Mouse (Mus musculus): Measurements from ENCODE around the gene Kbtbd3. TPM values are rescaled to one million over a fixed set of nuclear protein-coding genes. Genes with fewer than 3 reads are reported as not detected.

The Kbtbd3 gene
- polyA plus RNA-seq (2012), result 0.04 TPM in 1 of 2 replicates, not detected in the other

DNA sequence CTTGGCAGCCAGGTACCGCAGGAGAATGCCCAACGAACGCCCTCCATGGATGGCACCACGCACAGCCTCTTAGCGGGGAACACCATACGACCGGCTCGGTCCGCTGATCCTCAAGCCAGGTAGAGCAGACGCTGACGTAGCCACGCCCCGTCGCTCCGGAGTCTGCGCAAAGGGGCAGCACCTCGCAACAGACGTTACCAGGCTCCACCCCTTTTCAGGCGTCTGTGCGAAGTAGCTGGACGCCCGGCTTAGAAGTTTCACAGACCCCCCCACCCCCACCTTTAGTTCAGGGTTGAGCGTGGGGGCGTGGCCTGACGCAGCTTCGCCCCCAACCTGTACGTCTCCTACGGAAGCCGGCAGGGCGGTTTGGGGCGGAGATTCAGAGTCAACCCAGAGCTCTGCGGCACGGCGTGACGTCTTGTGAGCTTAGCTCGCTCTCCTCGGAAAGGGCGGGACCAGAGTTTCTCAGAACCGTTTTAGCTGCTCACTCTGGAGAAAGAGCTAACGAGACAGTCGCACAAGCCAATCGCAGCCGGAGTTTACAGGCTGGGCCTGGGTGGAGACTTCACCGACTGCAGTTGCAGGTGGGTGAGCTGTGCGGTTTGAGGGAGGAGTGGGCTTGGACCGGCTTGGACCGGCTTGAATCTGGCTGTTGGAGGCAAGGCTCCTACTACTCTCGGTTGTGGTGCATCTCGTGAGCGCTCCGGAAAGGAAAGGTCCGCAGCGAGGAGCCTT is at the start of gene Kbtbd3, which contains the start of gene Aasdhppt:
Gene Kbtbd3 (plus strand): TSS at position 483 of the 735 bp plus-strand sequence.
Gene Aasdhppt (minus strand): TSS at position 121 of the 735 bp plus-strand sequence.
- no peak for TF ChIP-seq GATA1 (IDR thresholded peaks at IDR 0.05; ENCODE audit: low read length)

DNA sequence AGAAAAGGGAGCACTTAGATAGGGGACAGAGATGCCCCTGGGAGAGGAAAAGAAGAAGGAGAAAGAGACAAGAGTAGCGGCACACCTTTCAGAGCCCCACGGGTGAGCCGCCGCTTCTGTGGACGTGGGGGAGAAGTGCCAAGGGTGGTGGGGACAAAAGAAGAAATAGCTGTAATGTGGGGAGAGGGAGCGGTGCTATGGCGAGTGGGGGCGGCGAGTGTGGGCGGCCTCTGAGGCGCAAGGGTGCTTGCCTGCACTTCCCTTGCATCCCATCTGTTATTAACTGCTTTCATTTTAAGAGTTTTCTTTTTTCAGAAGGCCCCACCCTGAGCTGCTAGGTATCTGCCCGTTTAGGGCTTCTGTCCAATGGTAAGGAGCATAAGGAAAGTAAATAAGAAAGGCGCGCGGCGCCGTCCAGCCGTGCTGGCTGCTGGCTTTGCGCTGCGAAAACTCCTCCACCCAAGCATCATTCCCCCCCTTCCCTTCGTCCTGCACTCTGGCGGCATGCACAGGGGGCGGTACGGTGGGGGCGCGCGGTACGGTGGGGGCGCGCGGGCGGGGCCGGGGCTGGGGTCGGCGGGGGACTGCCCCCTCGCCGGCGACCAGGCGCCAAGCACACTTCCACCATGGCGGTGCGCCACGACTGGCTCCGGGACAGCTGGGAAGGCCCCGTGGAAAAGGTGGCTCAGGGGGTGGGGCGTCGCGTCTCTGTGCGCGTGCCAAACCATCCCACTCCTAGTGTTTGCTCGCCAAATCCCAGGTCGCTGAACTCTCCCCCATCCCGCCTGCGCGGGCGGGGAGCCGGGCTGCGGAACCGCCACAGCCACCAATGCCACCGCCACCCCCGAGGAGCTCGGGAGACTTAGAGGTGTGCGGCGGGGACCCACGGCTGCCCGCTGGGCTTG is 49.5 kb upstream of the Kbtbd3 start:
- TF ChIP-seq GATA1 (IDR thresholded peaks at IDR 0.05; ENCODE audit: low read length), result no peak

DNA sequence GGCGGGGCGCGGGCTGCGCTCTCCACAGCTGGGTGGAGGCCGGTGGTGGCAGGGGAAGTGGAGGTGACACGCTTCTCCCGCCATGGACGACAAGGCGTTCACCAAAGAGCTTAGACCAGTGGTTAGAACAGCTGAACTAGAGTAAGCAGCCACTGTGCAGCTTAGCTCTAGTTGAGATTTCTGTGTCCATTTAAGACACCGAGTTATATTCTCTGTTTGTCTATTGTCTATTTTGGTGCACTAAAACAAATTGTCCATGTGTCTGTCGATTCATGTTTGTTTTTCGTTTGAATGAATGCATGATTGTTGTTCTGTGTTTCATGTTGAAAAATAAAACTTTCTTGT is 48.9 kb upstream of the Kbtbd3 start:
- TF ChIP-seq GATA1 (IDR thresholded peaks at IDR 0.05; ENCODE audit: low read length), result no peak

DNA sequence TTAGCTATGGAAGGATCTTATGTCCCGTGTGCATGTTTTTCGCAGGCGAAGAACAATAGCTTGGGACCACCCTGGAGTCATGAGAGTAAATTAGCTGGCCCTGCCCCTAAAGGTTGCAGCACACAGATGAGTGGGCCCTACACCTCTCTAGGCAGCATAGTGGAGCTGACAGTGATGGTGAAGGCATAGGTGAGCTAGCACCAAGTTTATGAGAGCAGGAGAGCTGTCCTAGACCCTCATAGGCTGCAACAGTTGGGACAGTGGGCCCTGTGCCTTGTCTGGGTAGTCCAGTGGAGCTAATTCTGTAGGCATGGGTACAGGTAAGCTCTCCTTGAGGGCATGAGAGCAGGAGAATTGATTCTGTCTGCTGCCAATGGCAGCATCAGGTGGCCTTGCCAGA is 42.8 kb upstream of the Kbtbd3 start:
- no peak for TF ChIP-seq GATA1 (IDR thresholded peaks at IDR 0.05; ENCODE audit: low read length)

DNA sequence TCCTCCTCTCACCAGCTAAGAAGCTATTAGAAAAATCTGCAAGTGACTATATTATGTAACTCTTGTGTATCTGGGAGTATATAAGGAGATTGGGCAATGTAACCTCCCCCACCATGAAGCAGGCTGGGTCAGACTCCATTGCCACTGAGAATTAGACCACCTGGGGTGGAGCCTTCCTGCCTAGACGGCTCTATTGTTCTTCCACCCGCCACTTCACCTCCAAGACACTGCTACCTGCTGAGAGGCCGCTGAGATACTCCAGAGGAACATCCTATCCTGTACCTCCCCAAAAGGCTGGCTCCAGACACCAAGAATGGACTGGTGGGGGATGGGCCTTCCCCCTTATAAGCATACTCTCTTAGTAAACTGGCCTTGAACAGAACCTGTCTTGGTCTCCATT is 25.8 kb upstream of the Kbtbd3 start:
- TF ChIP-seq GATA1 (IDR thresholded peaks at IDR 0.05; ENCODE audit: low read length), result no peak

DNA sequence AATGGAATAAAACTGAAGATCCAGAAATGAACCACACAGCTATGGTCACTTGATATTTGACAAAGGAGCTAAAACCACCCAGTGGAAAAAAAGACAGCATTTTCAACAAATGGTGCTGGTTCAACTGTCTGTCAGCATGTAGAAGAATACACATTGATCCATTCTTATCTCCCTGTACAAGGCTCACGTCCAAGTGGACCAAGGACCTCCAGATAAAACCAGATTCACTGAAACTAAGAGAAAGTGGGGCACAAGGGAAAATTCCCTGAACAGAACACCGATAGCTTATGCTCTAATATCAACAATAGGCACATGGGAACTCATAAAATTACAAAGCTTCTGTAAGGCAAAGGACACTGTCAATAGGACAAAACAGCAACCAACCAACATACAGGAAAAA is 9.2 kb upstream of the Kbtbd3 start:
- TF ChIP-seq GATA1 (IDR thresholded peaks at IDR 0.05; ENCODE audit: low read length), result no peak

DNA sequence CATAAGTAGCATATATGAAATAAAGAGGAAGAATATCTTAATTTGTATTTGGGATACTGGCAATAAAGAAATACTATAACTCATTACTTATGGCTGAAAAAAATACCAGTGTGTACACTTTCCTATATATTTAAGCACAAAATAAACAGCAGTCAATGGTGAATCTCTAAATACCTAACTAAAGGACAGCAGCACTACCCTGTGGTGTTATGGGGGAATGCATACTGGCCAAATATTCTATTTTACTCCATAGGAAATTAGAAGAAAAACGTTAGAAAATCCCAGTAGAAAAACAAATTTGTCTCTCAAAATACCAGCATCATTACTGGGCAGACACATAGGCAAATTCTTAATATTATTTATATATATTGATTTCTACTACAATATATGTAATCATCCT is 4.8 kb upstream of the Kbtbd3 start:
- TF ChIP-seq GATA1 (IDR thresholded peaks at IDR 0.05; ENCODE audit: low read length), result no peak

DNA sequence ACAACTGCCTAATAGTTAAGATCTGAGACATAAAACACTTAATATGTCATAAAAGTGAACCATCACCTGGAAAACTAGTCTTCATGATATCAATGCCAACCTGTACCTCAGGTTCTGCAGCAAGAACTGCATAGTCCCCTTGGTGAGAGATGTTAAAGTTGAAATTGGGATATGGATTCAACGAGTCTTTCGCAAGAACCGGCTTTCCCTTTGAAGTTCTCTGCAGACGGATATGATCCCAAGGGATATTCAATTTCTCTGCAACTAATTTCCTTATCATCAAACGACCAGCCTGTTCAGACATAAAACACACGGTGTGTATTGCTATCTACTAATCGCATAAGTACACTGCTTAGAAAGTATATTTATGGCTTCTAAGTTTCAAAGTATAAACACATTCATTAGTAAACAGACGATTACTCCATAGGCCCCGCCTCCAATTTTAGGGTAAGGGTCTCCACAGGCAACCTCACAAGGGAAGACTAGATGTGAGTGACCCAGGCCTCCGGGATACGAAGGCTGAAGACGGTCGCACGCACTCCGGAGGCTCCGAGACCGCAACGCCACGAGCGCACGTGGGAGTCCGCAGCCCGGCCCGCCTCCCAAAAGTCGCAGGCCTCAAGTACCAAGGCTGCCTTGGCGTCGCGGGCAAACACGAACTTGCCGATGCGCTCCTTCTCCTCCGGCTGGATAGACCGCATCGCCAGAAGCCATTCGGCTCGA is 844 bp upstream of the Kbtbd3 start:
- TF ChIP-seq GATA1 (IDR thresholded peaks at IDR 0.05; ENCODE audit: low read length), result no peak

DNA sequence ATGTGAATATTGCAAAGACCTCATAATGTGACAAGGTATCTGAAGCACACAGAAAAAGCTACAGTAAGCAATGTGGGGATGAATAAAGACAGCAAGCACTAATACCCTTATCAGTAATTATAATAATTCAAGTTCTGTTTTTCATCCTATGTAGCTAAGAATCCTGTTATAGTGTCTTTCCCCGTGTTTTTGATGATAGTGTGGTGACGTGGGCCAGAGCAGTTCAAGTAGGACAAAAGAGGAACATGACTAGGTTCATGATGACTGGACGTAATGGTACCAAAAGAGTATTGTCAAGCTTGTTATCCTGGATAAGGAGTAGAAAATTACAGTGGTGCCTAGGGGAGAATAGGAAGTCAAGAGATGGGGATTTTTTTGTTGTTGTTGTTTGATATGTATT is 1.1 kb downstream of the Kbtbd3 start:
- no peak for TF ChIP-seq GATA1 (IDR thresholded peaks at IDR 0.05; ENCODE audit: low read length)

DNA sequence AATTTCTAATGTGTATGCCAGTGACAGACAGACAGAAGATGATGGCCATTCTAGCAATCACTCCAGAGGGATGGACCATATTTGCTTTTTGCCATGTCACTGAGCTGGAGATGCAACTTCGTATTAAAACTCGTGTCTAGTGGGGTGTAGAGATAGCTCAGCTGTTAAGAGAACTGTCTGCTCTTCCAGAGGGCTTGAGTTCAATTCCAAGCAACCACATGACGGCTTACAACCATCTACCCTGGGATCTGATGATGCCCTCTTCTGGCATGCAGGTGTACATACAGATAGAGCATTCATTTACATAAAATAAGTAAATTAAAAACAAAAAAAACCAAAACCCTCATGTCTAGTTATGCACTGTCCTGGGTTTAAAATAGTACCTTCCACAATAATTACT is 1.5 kb downstream of the Kbtbd3 start:
- no peak for TF ChIP-seq GATA1 (IDR thresholded peaks at IDR 0.05; ENCODE audit: low read length)

DNA sequence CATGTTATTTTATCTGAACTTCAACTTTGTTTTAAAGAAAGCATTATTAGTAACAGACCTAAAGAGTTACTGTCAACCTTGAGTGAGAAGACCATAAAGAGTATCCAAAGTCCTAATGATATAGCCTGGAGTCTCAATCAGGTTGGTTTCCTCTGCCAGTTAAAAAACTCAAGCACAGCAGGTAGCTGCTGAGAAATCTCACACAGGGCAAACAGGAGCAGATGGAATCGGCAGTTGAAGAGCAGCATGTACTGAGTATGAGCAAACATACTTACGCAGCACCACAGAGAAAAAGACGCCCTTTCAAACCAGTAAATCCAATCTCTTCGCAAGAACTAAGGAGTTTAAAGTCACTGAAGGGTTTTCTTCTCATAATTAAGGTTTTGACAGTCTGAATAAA is 4.3 kb downstream of the Kbtbd3 start:
- TF ChIP-seq GATA1 (IDR thresholded peaks at IDR 0.05; ENCODE audit: low read length), result no peak

DNA sequence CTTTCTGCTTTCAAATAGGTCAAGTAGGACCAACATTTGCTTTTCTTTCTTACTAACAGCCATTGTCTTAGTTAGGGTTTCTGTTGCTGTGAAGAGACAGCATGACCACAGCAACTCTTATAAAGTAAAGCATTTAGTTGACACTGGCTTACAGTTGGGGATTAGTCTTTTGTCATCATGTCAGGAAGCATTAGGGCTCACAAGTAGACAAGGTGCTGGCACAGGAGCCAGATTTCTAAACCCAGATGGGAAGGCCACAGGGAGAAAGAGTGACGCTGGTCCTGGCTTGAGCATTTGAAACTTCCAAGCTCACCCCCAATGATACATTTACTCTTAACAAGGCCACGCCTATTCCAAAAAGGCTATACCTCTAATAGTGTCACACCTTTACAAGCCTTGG is 6.1 kb downstream of the Kbtbd3 start:
- no peak for TF ChIP-seq GATA1 (IDR thresholded peaks at IDR 0.05; ENCODE audit: low read length)

DNA sequence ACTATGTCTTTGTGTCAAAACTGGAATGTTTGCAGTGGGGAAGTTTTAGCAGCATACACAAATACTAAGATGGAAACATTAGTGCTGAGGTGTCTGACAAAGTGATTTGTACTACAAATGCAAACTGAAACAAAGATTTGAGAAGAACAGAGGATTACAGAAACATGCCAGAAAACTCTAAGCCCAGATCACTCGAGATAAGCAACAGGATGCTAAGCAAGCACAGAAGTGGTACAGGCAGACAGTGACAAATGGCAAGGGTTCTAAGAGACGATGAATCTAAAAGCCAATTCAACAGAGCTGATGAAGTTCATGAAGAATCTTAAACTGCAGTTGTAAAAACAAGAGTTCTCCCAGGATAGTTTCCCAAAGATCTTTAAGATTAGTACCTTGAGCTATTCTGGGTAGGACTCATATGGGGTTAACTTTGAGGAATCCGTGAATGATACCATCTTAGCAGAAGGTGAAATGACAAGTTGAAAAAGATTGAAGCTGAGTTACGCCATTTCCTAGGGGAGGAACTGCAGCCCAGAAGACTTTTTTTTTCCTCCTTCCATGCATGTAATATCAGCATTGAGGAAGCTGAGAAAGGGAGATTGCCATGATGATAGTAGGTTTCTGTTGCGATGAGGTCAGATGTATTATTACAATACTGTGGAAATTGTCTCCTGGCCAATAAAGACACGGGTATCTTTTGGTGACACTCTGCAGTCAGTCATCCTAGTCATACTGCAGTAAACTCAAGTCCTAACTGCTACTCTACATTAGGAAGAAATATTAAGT is 9.5 kb downstream of the Kbtbd3 start:
- no peak for TF ChIP-seq GATA1 (IDR thresholded peaks at IDR 0.05; ENCODE audit: low read length)

DNA sequence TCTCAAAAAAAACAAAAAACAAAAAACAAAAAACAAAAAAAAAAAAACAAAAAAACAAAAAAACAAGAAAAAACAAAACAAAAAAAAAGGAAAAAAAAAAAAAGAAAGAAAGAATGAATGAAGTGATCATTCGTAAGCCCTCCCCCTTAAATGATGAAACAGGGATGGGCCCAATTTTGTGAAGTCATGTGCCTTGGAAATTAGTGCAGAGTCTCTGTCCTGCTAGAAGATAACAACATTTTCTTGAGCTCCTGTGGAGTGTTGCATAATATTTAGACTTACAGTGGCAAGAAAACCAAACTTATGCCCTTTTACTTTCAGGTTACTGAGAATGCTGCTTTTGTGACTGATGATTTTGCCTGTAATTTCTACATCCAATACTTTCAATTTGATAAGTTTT is 43.5 kb downstream of the Kbtbd3 start:
- no peak for TF ChIP-seq GATA1 (IDR thresholded peaks at IDR 0.05; ENCODE audit: low read length)

All from G1E-ER4 (cell line).